Mouse (Mus musculus) yolk sac, embryonic 10.5 days (tissue): ENCODE data around the gene Dusp5.
"Not testable (repeated sequence)": the region's sequence is repeated elsewhere in the genome, so short reads cannot be mapped to it uniquely, and the experiment has no call there.

Experiments used
- DNase-seq: peaks from one replicate; pipeline ENCODE4 v3.0.0-alpha.2; 2017; ENCODE audit warnings: low spot score

Dusp5 gene

GRCm38 (mm10) chr19:53576061-53576460 lies 47.2 kb downstream of the Dusp5 start:
- DNase-seq, result no peak

DNA sequence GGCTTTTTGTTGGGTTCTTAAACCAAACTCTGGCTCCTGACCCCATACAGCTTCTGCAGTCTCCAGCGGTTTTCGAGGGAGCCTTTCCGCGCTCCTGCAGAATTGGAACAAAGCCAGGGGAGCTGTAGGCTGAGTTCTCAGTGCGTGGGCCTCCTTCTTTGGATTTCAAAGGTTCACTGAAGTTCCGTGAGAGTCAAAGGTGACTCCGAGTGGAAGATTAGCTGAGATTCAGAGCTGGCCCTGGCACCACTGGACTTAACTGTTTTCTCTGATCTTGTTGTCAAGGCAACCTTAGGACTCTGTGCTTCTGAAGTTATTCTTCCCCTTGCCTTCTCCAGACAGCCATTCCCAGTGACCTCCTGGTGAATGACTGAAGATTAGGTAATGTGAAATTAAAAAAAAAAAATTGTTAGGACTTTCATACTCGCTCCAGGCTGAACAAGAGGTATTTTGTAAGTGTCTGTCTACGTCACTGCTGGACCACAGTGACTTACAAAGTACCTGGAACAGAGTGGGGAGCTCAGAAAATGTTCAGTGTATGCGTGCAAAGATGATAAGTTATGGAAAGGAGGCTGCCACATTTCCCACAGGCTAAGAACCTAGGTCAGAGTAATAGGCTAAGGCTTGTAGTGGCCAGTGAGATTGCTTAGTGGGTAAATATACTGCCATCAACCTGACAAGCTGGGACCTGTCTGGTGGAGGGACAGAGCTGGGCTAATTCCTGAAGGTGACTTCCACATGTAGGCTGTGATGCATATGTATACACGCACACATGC lies 48.3 kb downstream of the Dusp5 start:
- no peak for DNase-seq

GRCm38 (mm10) chr19:53578597-53579252 lies 49.8 kb downstream of the Dusp5 start:
- DNase-seq, result peak; percentile 53

GRCm38 (mm10) chr19:53580271-53580670 lies 51.4 kb downstream of the Dusp5 start:
- DNase-seq, result not testable (repeated sequence)

GRCm38 (mm10) chr19:53587686-53588085 lies 58.8 kb downstream of the Dusp5 start:
- not testable (repeated sequence) for DNase-seq

- DNase-seq, result not testable (repeated sequence)
Measured at GRCm38 (mm10) chr19:53588968-53589367, 60.1 kb downstream of the Dusp5 start, which contains the start of gene Nutf2-ps1. Nutf2-ps1 (minus strand) TSS chr19:53589068.
